Mouse (Mus musculus) gastrocnemius, postnatal 14 days (tissue): Measurements from ENCODE around the gene Col13a1. TPM values are rescaled to one million over a fixed set of nuclear protein-coding genes. Genes with fewer than 3 reads are reported as not detected.

Experiments
- DNase-seq: peaks from one replicate; pipeline ENCODE4 v3.0.0; 2021; ENCODE audit warnings: mixed read lengths
- intact Hi-C: fragments of 180-260 bp; cut with DNase I; formaldehyde crosslinking; loops from one replicate; pipeline ENCODE4 v1.15.1; 2025; ENCODE audit warnings: low total_unique reads
- total RNA-seq, 2 experiments: library from RNA; stranded (reverse); gene quantifications; 2 replicates each; pipeline ENCODE4 v1.2.3; 2021

Gene Col13a1
- total RNA-seq, 2 experiments from 2014 or later = 2.1 to 2.7 TPM

GRCm38 (mm10) chr10:61838769-61839168 lies 140.1 kb downstream of the Col13a1 start:
- DNase-seq = peak; percentile 35
- intact Hi-C loops = loop anchor here (10.0 kb wide), 1 partner anchor 346 kb away; no protein-coding TSS in a partner anchor

- no peak for DNase-seq
- intact Hi-C loops = loop anchor here (10.0 kb wide), 1 partner anchor 348 kb away; no protein-coding TSS in a partner anchor
These were observed 141.6 kb downstream of the Col13a1 start for GRCm38 (mm10) chr10:61837286-61837685.

- no peak for DNase-seq
- intact Hi-C loops = loop anchor here (10.0 kb wide), 1 partner anchor 351 kb away; no protein-coding TSS in a partner anchor
These were observed 144.6 kb downstream of the Col13a1 start for GRCm38 (mm10) chr10:61834288-61834687.

GRCm38 (mm10) chr10:61832713-61833112 lies 146.2 kb downstream of the Col13a1 start:
- DNase-seq = no peak
- intact Hi-C loops = loop anchor here (10.0 kb wide), 1 partner anchor 352 kb away; no protein-coding TSS in a partner anchor

DNA sequence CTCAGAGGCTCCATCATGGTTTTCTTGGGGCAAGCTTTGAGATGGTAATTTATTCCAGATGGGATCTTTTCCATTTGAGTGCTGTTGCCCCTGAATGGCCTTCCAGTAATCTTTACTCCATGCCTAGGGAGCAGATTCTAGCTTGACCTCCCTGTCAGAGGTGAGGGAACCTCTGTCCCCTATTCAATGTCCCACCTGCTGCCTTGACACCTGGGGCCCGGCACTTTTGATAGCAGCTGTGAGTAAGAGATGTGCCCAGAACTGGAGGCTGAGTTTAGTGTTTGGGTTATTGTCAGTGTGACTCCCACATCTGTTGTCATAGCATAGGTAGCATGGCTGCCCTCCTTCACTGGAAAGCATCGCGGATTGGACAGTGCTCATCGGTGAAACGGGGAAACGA lies 147.2 kb downstream of the Col13a1 start:
- intact Hi-C loops = loop anchor here (10.0 kb wide), 1 partner anchor 353 kb away; no protein-coding TSS in a partner anchor
- DNase-seq = no peak

GRCm38 (mm10) chr10:61831251-61831650 lies 147.7 kb downstream of the Col13a1 start:
- intact Hi-C loops = loop anchor here (10.0 kb wide), 1 partner anchor 354 kb away; no protein-coding TSS in a partner anchor
- no peak for DNase-seq

- no peak for DNase-seq
- intact Hi-C loops = loop anchor here (10.0 kb wide), 1 partner anchor 354 kb away; no protein-coding TSS in a partner anchor
These were observed 148.1 kb downstream of the Col13a1 start for GRCm38 (mm10) chr10:61830817-61831216.

DNA sequence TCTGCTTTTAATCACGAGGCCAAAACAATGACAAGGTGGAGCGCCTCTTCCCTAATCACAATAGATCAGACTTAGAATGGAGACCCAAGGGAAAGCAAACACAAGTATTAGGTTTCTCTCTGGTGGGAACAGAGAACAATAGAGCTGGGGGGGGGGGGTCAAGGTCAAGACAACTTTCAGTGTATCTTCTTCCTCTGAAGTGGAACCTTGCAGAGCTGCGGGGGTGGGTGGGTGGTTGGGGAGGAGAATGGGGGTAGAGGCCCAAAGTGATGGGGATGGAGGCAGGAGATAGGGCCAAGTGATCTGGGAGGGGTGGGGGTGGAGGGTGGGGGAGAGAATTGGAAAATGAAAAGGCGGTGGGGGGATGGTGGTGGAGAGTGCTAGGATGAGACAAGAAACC lies 149.9 kb downstream of the Col13a1 start:
- intact Hi-C loops = no loop called here
- DNase-seq = no peak

DNA sequence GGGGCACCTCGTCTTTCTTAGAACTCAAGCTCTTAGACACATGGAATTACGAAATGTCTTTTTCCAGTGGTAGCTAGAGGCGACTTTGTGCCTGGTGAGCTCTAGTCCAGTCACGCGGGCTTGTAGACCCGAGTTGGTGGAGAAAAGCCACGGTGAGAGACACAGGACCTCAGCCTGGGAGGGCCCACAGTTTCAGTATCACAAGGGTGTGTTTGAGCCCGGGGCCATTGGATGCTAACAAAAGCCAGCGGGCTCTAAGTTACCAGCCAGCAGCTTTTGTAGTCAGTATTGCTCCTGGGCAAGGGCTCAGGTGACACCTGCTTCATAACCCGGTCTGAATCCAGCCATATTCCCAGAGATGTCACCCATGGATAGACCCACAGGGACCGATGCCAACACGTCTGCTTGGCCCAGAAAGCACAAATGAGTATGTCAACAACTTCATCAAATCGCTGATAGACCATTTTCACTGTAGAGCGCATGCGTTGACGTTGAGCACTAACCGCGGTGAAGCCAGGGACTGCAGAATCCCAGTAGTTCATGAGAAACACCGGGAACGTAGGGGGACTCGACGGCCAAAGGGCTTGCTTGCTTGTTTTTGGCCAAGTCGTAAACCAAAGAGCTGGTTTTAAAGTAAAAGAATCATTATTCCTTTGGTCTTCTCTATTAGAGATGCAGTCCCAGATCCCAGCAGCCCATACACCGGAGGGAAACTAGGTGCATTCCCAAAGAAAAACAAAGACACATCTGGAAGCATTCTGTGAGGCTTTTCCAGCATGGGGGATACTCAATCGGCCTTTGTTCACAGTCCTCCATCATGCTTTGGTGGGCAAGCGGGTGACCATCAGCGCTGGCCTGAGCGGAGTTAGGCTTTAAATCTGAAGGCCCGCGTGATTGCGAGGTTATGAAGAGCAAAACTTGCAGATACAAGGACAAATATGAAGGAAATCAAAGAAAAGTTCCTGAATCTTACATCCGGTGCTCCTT lies 150.7 kb downstream of the Col13a1 start:
- intact Hi-C loops = no loop called here

GRCm38 (mm10) chr10:61826753-61827435 lies 152.0 kb downstream of the Col13a1 start:
- intact Hi-C loops = no loop called here
- DNase-seq = no peak

More for the DNA sequence above, 150.7 kb downstream of the Col13a1 start:
- no peak for DNase-seq

DNA sequence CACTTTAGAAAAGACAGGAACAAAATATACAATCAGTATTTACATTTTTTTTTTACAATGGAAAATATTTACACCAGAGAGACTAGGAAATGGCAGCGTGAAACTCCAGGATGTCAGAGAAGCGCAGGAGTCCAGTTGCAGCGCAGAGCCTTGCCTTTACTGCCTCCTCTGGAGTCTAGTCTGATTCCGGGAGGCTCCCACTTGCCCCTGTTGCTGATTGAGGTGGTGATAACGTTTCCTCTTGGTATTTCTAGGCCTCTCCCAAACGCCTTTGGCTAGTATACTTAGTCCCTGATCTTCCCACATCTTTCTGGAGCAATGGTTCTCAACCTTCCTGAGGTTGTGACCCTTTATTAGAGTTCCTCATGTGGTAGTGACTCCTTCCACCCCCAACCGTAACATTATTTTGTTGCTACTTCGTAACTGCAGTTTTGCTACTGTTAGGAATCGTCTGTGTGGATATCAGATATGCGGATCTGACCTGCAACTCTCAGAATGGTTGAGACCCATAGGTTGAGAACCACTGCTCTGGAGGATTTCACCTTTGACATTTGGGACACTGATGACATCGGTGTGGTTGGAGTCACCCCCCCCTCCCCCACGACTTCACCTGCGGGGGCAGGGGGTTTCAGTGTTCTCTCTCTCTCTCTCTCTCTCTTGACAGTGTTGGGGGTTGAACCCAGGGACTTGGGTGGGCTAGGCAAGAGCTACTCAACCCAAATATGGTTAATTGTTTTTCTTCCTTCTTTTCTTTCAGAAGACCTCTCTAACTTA lies 152.7 kb downstream of the Col13a1 start:
- intact Hi-C loops = no loop called here
- no peak for DNase-seq

DNA sequence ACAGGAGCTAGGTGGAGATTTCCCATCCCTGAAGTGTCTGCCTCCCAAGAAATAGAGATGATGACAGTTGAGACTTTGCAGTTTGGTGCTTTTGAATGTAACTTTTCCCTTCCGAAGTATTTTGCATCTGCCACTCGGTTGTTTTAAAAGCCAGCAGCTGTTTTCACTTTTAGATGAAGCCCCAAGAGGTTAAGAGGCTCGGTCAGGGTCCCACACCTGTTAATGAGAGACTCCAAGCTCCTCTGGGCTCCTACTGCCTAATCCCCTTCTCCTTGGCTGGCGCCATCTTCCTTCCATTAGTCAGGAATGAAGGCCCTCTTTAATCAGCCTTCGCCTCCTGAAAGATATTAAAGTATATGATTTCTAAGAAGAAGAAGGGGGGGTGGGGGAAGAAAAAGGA lies 153.4 kb downstream of the Col13a1 start:
- intact Hi-C loops = no loop called here
- DNase-seq = no peak

- intact Hi-C loops = no loop called here
These were observed 155.2 kb downstream of the Col13a1 start for GRCm38 (mm10) chr10:61823731-61824115.

DNA sequence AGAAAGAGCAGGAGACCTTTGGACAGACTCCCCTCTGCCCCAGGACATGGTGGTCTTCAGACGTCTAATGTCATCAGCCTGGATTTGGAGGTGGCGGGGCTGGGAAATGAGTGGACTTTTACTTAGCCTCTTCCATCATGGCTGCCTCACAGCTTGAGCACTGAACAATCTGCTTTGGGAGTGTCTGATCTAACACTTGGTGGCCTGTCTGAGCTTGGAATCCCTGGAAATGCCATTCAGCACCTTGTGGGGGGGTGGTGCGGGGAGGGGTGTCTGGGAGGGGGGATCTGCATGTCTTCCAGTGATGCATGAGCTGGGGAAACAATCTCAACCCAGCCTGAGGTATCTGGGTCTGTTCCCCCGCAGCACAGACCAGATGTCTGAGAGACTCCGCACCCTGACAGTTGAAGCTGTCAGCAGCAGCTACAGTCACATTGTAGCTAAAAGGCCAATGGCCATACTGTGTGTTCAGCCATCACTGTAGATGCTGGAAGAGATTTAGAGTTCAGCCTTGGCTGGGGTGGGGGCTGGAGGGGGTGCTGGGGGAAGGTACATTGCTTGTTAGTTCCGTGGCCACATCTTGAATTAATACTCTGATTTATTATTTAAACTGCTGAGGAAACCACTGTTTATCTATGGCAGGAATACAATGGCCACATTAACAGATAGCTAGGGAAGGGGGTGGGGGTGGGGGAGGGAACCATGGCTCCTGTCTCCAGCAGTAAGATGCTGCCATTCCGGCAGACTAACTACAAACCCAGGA lies 155.8 kb downstream of the Col13a1 start:
- no peak for DNase-seq
- intact Hi-C loops = no loop called here

More at GRCm38 (mm10) chr10:61823731-61824115, 155.2 kb downstream of the Col13a1 start:
- no peak for DNase-seq

GRCm38 (mm10) chr10:61820050-61820449 lies 158.9 kb downstream of the Col13a1 start:
- DNase-seq = no peak
- intact Hi-C loops = no loop called here

DNA sequence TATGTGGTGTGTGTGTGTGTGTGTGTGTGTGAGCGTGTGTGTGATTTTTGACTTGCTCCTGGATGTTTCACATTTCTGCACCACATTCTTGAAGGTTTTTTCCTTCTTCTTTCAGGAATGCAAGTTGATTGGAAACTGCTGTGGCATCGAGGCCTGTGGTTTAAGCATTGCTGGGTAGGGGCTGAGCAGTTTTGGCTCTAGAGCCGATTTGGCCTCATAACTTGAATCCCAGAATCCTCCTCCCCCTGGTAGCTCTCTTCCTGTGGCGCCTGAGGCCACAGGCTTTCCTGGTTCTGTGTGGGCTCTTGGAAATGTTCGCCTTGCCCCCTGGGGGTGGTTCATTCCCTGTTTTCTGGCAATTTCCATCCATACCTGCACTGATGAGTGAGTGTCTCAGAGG lies 166.9 kb downstream of the Col13a1 start:
- DNase-seq = no peak
- intact Hi-C loops = no loop called here

DNA sequence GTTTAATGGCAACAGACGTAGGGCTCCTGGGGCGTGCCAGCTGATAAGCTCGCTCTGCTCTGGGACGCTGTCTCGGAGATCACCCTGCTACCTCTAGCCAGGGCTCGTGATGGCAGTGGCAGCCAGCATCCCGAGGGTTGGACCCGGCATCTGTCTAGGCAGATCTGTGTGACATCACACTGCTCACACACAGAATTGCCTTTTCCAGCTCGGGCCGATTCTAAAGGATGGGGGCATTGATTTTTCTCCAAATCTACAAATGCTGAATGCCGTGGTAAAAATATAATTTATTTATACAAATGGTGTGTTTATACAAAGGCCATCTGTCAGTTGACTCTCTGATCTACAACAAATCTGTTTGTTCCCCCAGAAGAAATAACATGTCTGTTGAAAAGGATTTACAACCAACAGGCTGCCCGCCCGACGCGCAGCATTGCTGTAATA lies 180.8 kb downstream of the Col13a1 start:
- DNase-seq = no peak
- intact Hi-C loops = no loop called here

DNA sequence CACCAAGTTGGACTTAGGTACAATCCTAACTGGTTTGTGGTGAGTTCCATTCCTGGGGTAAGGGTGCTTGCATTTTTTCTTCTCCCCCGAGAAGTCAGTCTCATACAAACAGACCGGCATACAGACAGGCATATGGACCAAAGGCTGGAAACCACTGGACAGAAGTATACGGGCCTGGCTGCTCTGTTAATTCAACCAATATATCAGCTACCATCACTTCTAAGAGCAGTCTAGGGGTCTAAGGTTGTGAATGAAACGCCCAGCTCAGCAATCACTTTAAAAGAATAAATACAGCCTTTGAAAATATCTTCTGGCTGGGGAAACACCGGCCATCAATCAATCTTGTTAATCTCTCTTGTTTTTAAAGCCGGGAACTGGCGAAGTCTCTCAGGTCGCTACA lies 183.4 kb downstream of the Col13a1 start:
- no peak for DNase-seq
- intact Hi-C loops = no loop called here

- intact Hi-C loops = no loop called here
- no peak for DNase-seq
These were observed 183.9 kb downstream of the Col13a1 start for GRCm38 (mm10) chr10:61794971-61795370.
